Mouse (Mus musculus) intestine, postnatal 0 days (tissue): ENCODE results near the gene Atp5j2. TPM values are rescaled to one million over a fixed set of nuclear protein-coding genes. Genes with fewer than 3 reads are reported as not detected.

Source experiments
- ATAC-seq: fragments of 200-750 bp; cut with Nextera tagmentation; 2 replicates; pipeline ENCODE4 v1.8.0; 2017; ENCODE audit warnings: mild to moderate bottlenecking, moderate TSS enrichment, moderate library complexity
- H3K27ac ChIP-seq: fragments of 300-500 bp; sonication (generic); 2 replicates; pipeline ENCODE4 v1.5.1; 2014; ENCODE audit warnings: mild to moderate bottlenecking, low read depth, low read length, moderate library complexity
- H3K27me3 ChIP-seq: fragments of 300-500 bp; sonication (generic); replicated peaks from 2 replicates; pipeline ENCODE4 v1.6.1; 2014; ENCODE audit warnings: low read length, mixed read lengths; ENCODE audit not compliant: control insufficient read depth, insufficient read depth
- H3K36me3 ChIP-seq: fragments of 300-500 bp; sonication (generic); 2 replicates; pipeline ENCODE4 v1.6.1; 2014; ENCODE audit warnings: mild to moderate bottlenecking, moderate library complexity; ENCODE audit not compliant: control insufficient read depth, insufficient read depth
- H3K4me1 ChIP-seq: fragments of 300-500 bp; sonication (generic); replicated peaks from 2 replicates; pipeline ENCODE4 v1.6.1; 2014; ENCODE audit warnings: antibody characterized with exemption, low read length, mixed read lengths; ENCODE audit not compliant: control insufficient read depth, insufficient read depth
- H3K4me2 ChIP-seq: fragments of 300-500 bp; sonication (generic); replicated peaks from 2 replicates; pipeline ENCODE4 v1.6.1; 2014; ENCODE audit warnings: low read depth, mild to moderate bottlenecking, moderate library complexity
- H3K4me3 ChIP-seq: fragments of 300-500 bp; sonication (generic); 2 replicates; pipeline ENCODE4 v1.5.1; 2014; ENCODE audit warnings: low read depth, low read length
- H3K9ac ChIP-seq: fragments of 300-500 bp; sonication (generic); 2 replicates; pipeline ENCODE4 v1.6.1; 2014; ENCODE audit warnings: mild to moderate bottlenecking, low read depth, low read length
- H3K9me3 ChIP-seq: fragments of 300-500 bp; sonication (generic); 2 replicates; pipeline ENCODE4 v1.6.1; 2016; ENCODE audit warnings: mixed run types; ENCODE audit not compliant: control insufficient read depth
- CTCF ChIP-seq: sonication (generic); IDR thresholded peaks from 2 replicates; pipeline ENCODE4 v1.5.1; 2016; ENCODE audit warnings: low read depth, mild to moderate bottlenecking, control low read depth, antibody characterized with exemption, moderate library complexity
- WGBS: fragments of 180-500 bp; shearing (Covaris S2); extraction: QIAGEN DNeasy Blood & Tissue Kit; methylation state at CpG from one replicate; pipeline ENCODE4 v1.1.7; 2014; 5-methylcytosine and 5-hydroxymethylcytosine counted together
- polyA plus RNA-seq: library from polyadenylated mRNA; unstranded; fragments of >200 nt; fragmentation: Nextera tagmentation; extraction: Ambion mirVana; gene quantifications from 2 replicates; pipeline ENCODE4 v1.2.1, GENCODE M21; 2015

Atp5j2 gene
- polyA plus RNA-seq, 1 experiment from 2014 or later, result 832 TPM

DNA sequence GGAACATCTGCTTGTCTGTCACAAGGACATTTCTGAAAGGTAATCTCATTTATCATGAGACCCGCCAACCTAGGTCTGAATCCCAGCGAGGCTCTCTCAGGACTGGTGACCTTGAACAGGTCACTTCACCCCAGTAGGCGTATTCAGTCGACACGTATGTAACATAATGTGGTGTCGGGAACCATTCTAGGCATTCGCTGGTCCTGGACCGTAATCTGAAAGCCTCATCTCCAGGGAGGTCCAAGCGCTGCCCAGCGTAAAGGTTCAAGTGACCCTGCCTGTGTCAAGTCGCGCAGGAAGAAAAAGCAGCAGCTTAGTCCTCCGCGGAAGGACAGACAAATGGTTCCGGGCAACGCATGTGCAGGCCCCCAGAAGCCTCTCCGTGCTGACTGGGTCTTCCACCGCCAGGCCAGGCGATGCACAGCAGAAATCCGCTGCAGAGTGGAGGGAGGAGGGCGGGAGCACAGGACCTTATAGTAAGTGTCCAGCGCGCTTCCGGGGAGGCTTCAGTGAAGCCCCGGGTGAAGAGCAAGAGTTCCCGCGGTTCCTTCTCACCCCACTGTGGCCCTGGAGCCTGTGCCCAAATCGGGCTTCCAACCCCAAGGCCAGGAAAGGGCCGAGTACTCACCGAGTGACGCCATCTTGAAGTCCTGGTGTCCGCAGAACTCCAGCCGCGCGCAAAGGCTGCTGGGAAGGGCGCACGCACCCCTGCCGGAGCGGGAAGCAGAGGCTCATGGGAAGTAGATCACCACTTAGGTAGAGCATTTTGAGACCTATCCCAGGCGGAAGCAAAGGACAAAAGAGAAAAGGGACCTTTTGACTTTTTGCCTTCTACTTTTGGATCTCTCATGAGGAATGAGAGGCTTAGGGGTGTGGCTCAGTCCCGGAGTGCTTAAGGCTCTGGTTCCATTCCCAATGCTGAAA, 725 bp downstream of the Atp5j2 start:
- Histone ChIP-seq H3K9ac (peak overlapping the region; percentile 82), H3K27ac (peak overlapping the region; percentile 84), H3K4me3 (peak overlapping the region; percentile 71), H3K36me3 (peaks cover 34% of the 10 kb centered on the region), H3K4me2 (peak overlapping the region; percentile 74), H3K27me3 (no peaks in the 10 kb centered on the region), H3K4me1 (0 out of 2 replicates have a peak, but pooled peaks cover 5% of the 10 kb centered on the region), H3K9me3 (no peaks in the 10 kb centered on the region)
- under 1% methylated on average over 41 of the region's 41 CpGs for WGBS
- ATAC-seq, result peak; percentile 84
- no peak for TF ChIP-seq CTCF

GRCm38 (mm10) chr5:145190373-145190772, 1.5 kb downstream of the Atp5j2 start:
- TF ChIP-seq CTCF, result no peak
- Histone ChIP-seq H3K9ac (peak overlapping the region; percentile 82), H3K27ac (peak overlapping the region; percentile 84; the same call in 1 of the 2 replicates), H3K36me3 (peaks cover 33% of the 10 kb centered on the region), H3K27me3 (no peaks in the 10 kb centered on the region), H3K9me3 (no peaks in the 10 kb centered on the region), H3K4me2 (peak overlapping the region; percentile 74), H3K4me1 (0 out of 2 replicates have a peak, but pooled peaks cover 5% of the 10 kb centered on the region), H3K4me3 (peak overlapping the region; percentile 71)
- WGBS, result 25% methylated on average over 5 of the region's 5 CpGs
- ATAC-seq, result no peak

GRCm38 (mm10) chr5:145189416-145189815, 2.4 kb downstream of the Atp5j2 start:
- ATAC-seq, result no peak
- Histone ChIP-seq H3K4me1 (0 out of 2 replicates have a peak, but pooled peaks cover 5% of the 10 kb centered on the region), H3K27me3 (no peaks in the 10 kb centered on the region), H3K27ac (no peak overlapping the region), H3K9me3 (no peaks in the 10 kb centered on the region), H3K4me3 (no peak overlapping the region), H3K36me3 (peaks cover 32% of the 10 kb centered on the region), H3K4me2 (peak overlapping the region; percentile 74), H3K9ac (no peak overlapping the region)
- no peak for TF ChIP-seq CTCF
- 71% methylated on average over 6 of the region's 6 CpGs for WGBS

GRCm38 (mm10) chr5:145185244-145185643, 6.6 kb downstream of the Atp5j2 start:
- no peak for ATAC-seq
- no peak overlapping the region for H3K4me3 ChIP-seq
- H3K4me2 ChIP-seq, result no peak overlapping the region
- no peak for TF ChIP-seq CTCF
- 0 out of 2 replicates have a peak, but pooled peaks cover 2% of the 10 kb centered on the region for H3K4me1 ChIP-seq
- 88% methylated on average over 2 of the region's 2 CpGs for WGBS
- no peaks in the 10 kb centered on the region for H3K27me3 ChIP-seq
- no peak overlapping the region for H3K27ac ChIP-seq
- no peak overlapping the region for H3K9ac ChIP-seq
- H3K9me3 ChIP-seq, result no peaks in the 10 kb centered on the region
- peaks cover 73% of the 10 kb centered on the region for H3K36me3 ChIP-seq

- no peaks in the 10 kb centered on the region for H3K4me1 ChIP-seq
- H3K4me3 ChIP-seq, result no peak overlapping the region
- no peaks in the 10 kb centered on the region for H3K27me3 ChIP-seq
- ATAC-seq, result no peak
- no peak for TF ChIP-seq CTCF
- H3K9ac ChIP-seq, result no peak overlapping the region
- H3K4me2 ChIP-seq, result no peak overlapping the region
- no peaks in the 10 kb centered on the region for H3K9me3 ChIP-seq
- no peak overlapping the region for H3K27ac ChIP-seq
- H3K36me3 ChIP-seq, result peaks cover 94% of the 10 kb centered on the region
- WGBS, result 79% methylated on average over 18 of the region's 18 CpGs
These were observed 13.3 kb downstream of the Atp5j2 start for GRCm38 (mm10) chr5:145178461-145178980.

- H3K27ac ChIP-seq, result peak overlapping the region; percentile 68
- ATAC-seq, result peak; percentile 28; the same call in 1 of the 2 replicates
- H3K4me2 ChIP-seq, result peak overlapping the region; percentile 82
- no peak for TF ChIP-seq CTCF
- H3K9me3 ChIP-seq, result no peaks in the 10 kb centered on the region
- H3K27me3 ChIP-seq, result no peaks in the 10 kb centered on the region
- H3K4me3 ChIP-seq, result peak overlapping the region; percentile 86
- no peaks in the 10 kb centered on the region for H3K4me1 ChIP-seq
- WGBS, result under 1% methylated on average over 27 of the region's 28 CpGs
- H3K9ac ChIP-seq, result peak overlapping the region; percentile 95
- H3K36me3 ChIP-seq, result peaks cover 30% of the 10 kb centered on the region
These were observed 24.6 kb downstream of the Atp5j2 start for GRCm38 (mm10) chr5:145167306-145167661.
